Mouse (Mus musculus) ovary, adult 2 months (tissue): ENCODE results near the gene Acot6. TPM values are rescaled to one million over a fixed set of nuclear protein-coding genes. Genes with fewer than 3 reads are reported as not detected.

Experiments used
- polyA plus RNA-seq: library from polyadenylated mRNA; depleted of rRNA; stranded (reverse); fragments of >200 nt; gene quantifications from 2 replicates; pipeline ENCODE4 v1.2.3, GENCODE M21; 2012; rRNA removed

Acot6 gene
- polyA plus RNA-seq, result 6.7 and 8.8 TPM in 2 replicates

GRCm38 (mm10) chr12:84100604-84101492 is at the start of gene Acot6:
Gene Acot6 (plus strand): TSS chr12:84100654.

GRCm38 (mm10) chr12:84051937-84052474 is 48.4 kb upstream of the Acot6 start, which contains the start of gene Acot3:
Gene Acot3 (plus strand): TSS chr12:84052144.

GRCm38 (mm10) chr12:84068986-84069385 is 31.5 kb upstream of the Acot6 start, which contains the start of gene Acot5:
Gene Acot5 (plus strand): TSS chr12:84069325.

GRCm38 (mm10) chr12:84114153-84114994 is 13.9 kb downstream of the Acot6 start, which contains the start of gene Dnal1:
Gene Dnal1 (plus strand): TSS chr12:84114366.

GRCm38 (mm10) chr12:84147954-84148621 is 47.6 kb downstream of the Acot6 start, which contains the start of gene Pnma1:
Gene Pnma1 (minus strand): TSS chr12:84148489.

Other genes starting within 250 kb of the Acot6 start
- 71.9 and 86.5 TPM in 2 replicates for gene Numb, start 178.7 kb upstream of the Acot6 start, polyA plus RNA-seq
- gene Riox1, start 150.0 kb upstream of the Acot6 start, polyA plus RNA-seq, result 30.3 and 43.9 TPM in 2 replicates
- gene Heatr4, start 115.8 kb upstream of the Acot6 start, polyA plus RNA-seq, result 0.10 and 0.17 TPM in 2 replicates
- gene Acot2, start 112.8 kb upstream of the Acot6 start, polyA plus RNA-seq, result 29.5 and 34.1 TPM in 2 replicates
- gene Acot1, start 91.2 kb upstream of the Acot6 start, polyA plus RNA-seq, result 47.4 and 72.4 TPM in 2 replicates
- 0.85 and 1.4 TPM in 2 replicates for gene Acot4, start 62.3 kb upstream of the Acot6 start, polyA plus RNA-seq
- gene Gm49366, start 61.7 kb upstream of the Acot6 start, polyA plus RNA-seq, result not detected in 2 replicates
- gene Acot3, start 48.5 kb upstream of the Acot6 start, polyA plus RNA-seq, result 0.63 TPM in 2 replicates
- gene Acot5, start 31.3 kb upstream of the Acot6 start, polyA plus RNA-seq, result 0.43 and 1.1 TPM in 2 replicates
- gene Dnal1, start 13.7 kb downstream of the Acot6 start, polyA plus RNA-seq, result 5.1 and 5.3 TPM in 2 replicates
- 0.70 and 0.77 TPM in 2 replicates for gene Pnma1, start 47.8 kb downstream of the Acot6 start, polyA plus RNA-seq
- 14.0 and 15.7 TPM in 2 replicates for gene Elmsan1, start 118.2 kb downstream of the Acot6 start, polyA plus RNA-seq
- 5.3 and 6.0 TPM in 2 replicates for gene Ptgr2, start 184.6 kb downstream of the Acot6 start, polyA plus RNA-seq
- 25.1 and 28.1 TPM in 2 replicates for gene Zfp410, start 216.2 kb downstream of the Acot6 start, polyA plus RNA-seq